Mouse (Mus musculus) stomach, postnatal 0 days (tissue): ENCODE measurements around the gene Rps21. TPM values are rescaled to one million over a fixed set of nuclear protein-coding genes. Genes with fewer than 3 reads are reported as not detected.

Experiments used
- ATAC-seq: fragments of 200-750 bp; cut with Nextera tagmentation; 2 replicates; pipeline ENCODE4 v1.8.0; 2017; ENCODE audit not compliant: low FRiP score, low TSS enrichment
- DNase-seq: peaks from one replicate; pipeline ENCODE4 v3.0.0-alpha.2; 2016; ENCODE audit warnings: low spot score
- H3K27ac ChIP-seq: fragments of 300-500 bp; sonication (generic); replicated peaks from 2 replicates; pipeline ENCODE4 v1.5.1; 2014; ENCODE audit warnings: mild to moderate bottlenecking, control low read depth
- H3K27me3 ChIP-seq: fragments of 300-500 bp; sonication (generic); 2 replicates; pipeline ENCODE4 v1.6.1; 2014; ENCODE audit warnings: low read length; ENCODE audit not compliant: control insufficient read depth, insufficient read depth
- H3K36me3 ChIP-seq: fragments of 300-500 bp; sonication (generic); 2 replicates; pipeline ENCODE4 v1.6.1; 2014; ENCODE audit warnings: low read length, mixed read lengths; ENCODE audit not compliant: control insufficient read depth, insufficient read depth
- H3K4me1 ChIP-seq: fragments of 300-500 bp; sonication (generic); replicated peaks from 2 replicates; pipeline ENCODE4 v1.6.1; 2014; ENCODE audit warnings: antibody characterized with exemption; ENCODE audit not compliant: control insufficient read depth, insufficient read depth
- H3K4me2 ChIP-seq: fragments of 300-500 bp; sonication (generic); replicated peaks from 2 replicates; pipeline ENCODE4 v1.6.1; 2014; ENCODE audit warnings: low read depth, mild to moderate bottlenecking, control low read depth, moderate library complexity
- H3K4me3 ChIP-seq: fragments of 300-500 bp; sonication (generic); 2 replicates; pipeline ENCODE4 v1.5.1; 2014; ENCODE audit warnings: low read depth, low read length, control low read depth
- H3K9ac ChIP-seq: fragments of 300-500 bp; sonication (generic); 2 replicates; pipeline ENCODE4 v1.6.1; 2014; ENCODE audit warnings: mild to moderate bottlenecking, low read length, control low read depth, mixed read lengths
- H3K9me3 ChIP-seq: fragments of 300-500 bp; sonication (generic); 2 replicates; pipeline ENCODE4 v1.6.1; 2016; ENCODE audit warnings: low read length; ENCODE audit not compliant: control insufficient read depth
- CTCF ChIP-seq: IDR thresholded peaks from 2 replicates; pipeline ENCODE4 v1.5.1; 2016; ENCODE audit warnings: antibody characterized with exemption, low read depth, mild to moderate bottlenecking, moderate library complexity
- EP300 ChIP-seq: optimal IDR thresholded peaks from 2 replicates; pipeline ENCODE3; 2016; ENCODE audit warnings: antibody characterized with exemption
- WGBS: fragments of 180-500 bp; shearing (Covaris S2); extraction: QIAGEN DNeasy Blood & Tissue Kit; methylation state at CpG from one replicate; pipeline ENCODE4 v1.1.7; 2014; 5-methylcytosine and 5-hydroxymethylcytosine counted together
- polyA plus RNA-seq: library from polyadenylated mRNA; unstranded; fragments of >200 nt; fragmentation: Nextera tagmentation; extraction: Ambion mirVana; gene quantifications from 2 replicates; pipeline ENCODE4 v1.2.1, GENCODE M21; 2015

Rps21 gene
- polyA plus RNA-seq, 1 experiment from 2014 or later, result 680 TPM

DNA sequence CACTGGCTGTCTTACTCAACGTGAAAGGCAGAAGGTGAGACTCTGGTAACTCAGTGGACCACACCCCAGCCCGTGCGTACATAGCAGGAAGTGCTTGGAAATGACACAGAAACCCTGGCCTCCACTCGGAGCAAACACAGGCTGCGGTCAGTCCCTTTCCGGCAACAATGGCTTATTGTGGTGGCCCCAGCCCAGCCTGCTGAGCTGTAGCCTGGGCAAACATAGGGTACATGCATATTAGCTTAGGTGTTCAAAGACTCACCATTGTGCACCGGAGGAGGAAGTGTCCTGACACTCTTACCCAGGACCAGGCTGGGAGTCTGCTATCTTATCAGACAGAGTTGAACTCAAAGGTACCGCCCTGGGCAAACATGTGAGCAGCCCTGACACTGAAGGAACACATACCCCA is 19.7 kb downstream of the Rps21 start:
- no peak overlapping the region for H3K9ac ChIP-seq
- ATAC-seq (peak; percentile 79), DNase-seq (peak; percentile 91)
- no peak overlapping the region for H3K4me2 ChIP-seq
- peak overlapping the region; percentile 90 for H3K27ac ChIP-seq
- H3K4me3 ChIP-seq, result no peak overlapping the region
- H3K9me3 ChIP-seq, result no peaks in the 10 kb centered on the region
- WGBS, result 45% methylated on average over 8 of the region's 8 CpGs
- H3K36me3 ChIP-seq, result no peaks in the 10 kb centered on the region
- no peaks in the 10 kb centered on the region for H3K27me3 ChIP-seq
- no peak for TF ChIP-seq CTCF
- no peak for TF ChIP-seq EP300
- 0 out of 2 replicates have a peak, but pooled peaks cover 4% of the 10 kb centered on the region for H3K4me1 ChIP-seq

- H3K4me1 ChIP-seq, result no peaks in the 10 kb centered on the region
- peak overlapping the region; percentile 90 for H3K27ac ChIP-seq
- H3K27me3 ChIP-seq, result no peaks in the 10 kb centered on the region
- no peak for DNase-seq
- 54% methylated on average over 8 of the region's 8 CpGs for WGBS
- TF ChIP-seq EP300, result no peak
- TF ChIP-seq CTCF, result no peak
- H3K4me3 ChIP-seq, result no peak overlapping the region
- no peak for ATAC-seq
- H3K9ac ChIP-seq, result no peak overlapping the region
- no peaks in the 10 kb centered on the region for H3K36me3 ChIP-seq
- H3K4me2 ChIP-seq, result no peak overlapping the region
- H3K9me3 ChIP-seq, result no peaks in the 10 kb centered on the region
Observed at GRCm38 (mm10) chr2:180277773-180278320, 20.7 kb downstream of the Rps21 start.

DNA sequence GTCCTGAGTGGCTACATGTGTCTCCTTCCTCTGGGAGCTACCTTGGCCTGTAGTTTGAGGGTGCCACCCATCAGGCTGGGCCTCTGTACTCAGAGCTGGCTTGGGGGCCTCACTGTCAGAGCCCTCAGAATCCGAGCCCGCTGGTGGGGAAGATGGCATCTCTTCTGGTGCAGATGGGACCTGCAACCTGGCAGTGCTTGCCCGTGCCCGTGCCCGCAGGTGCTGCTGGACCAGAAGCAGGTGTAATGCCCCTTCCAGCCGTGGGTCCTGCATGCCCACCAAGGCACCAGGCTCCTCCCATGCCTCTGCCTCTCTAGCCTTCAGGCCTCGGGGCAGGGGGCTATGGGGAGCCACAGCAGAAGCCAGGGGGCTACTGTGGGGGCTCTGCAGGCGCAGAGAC is 22.1 kb downstream of the Rps21 start:
- no peak for ATAC-seq
- H3K9me3 ChIP-seq, result no peaks in the 10 kb centered on the region
- H3K4me1 ChIP-seq, result no peaks in the 10 kb centered on the region
- 0 out of 2 replicates have a peak overlapping the region, but pooled peaks have one; percentile 13 for H3K27ac ChIP-seq
- H3K4me3 ChIP-seq, result no peak overlapping the region
- DNase-seq, result no peak
- no peaks in the 10 kb centered on the region for H3K36me3 ChIP-seq
- TF ChIP-seq CTCF (no peak), EP300 (no peak)
- WGBS, result 82% methylated on average over 8 of the region's 8 CpGs
- H3K9ac ChIP-seq, result no peak overlapping the region
- no peak overlapping the region for H3K4me2 ChIP-seq
- no peaks in the 10 kb centered on the region for H3K27me3 ChIP-seq

GRCm38 (mm10) chr2:180288966-180289365 is 31.8 kb downstream of the Rps21 start:
- Histone ChIP-seq H3K4me2 (peak overlapping the region; percentile 39; the same call in 1 of the 2 replicates), H3K36me3 (no peaks in the 10 kb centered on the region), H3K9ac (0 out of 2 replicates have a peak overlapping the region, but pooled peaks have one; percentile 23), H3K9me3 (no peaks in the 10 kb centered on the region), H3K4me1 (peaks cover 10% of the 10 kb centered on the region), H3K27me3 (no peaks in the 10 kb centered on the region), H3K27ac (peak overlapping the region; percentile 70), H3K4me3 (no peak overlapping the region)
- DNase-seq (no peak), ATAC-seq (no peak)
- 38% methylated on average over 11 of the region's 11 CpGs for WGBS
- no peak for TF ChIP-seq EP300
- no peak for TF ChIP-seq CTCF

DNA sequence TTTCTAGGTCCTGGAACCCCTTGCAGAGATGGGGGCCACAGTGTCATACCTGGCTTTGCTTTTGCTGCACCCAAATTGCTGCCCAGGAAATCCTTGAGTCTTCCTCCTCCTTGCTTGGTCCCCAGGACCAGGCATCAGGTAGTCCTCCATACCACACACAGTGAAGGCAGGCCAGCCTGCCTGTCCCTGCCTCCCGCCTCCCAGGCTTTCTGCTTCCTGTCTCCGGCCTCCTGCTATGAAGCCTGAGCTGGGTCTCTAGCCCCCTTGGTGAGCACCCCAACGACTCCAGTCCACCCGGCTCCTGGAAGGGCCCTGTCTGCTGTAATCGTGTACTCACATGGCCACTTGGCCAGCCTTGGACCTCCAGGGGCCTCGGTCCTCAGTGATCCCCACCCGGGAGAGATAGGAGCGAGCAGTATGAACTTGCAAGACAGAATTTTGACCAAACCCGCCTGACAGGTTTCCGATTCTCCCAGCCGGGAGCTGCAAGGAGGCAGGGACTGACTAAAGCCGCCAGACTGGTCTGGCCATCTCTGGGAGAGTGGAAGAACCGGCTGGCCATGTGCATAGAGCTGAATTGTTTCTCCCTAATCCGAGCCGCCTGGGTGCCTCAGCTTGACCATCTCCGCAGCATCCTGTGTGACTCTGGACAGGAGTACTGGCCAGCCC is 32.4 kb downstream of the Rps21 start, which contains the start of gene Rbbp8nl:
Gene Rbbp8nl, minus strand, starts transcription at position 440 of the 669 bp plus-strand sequence.
- peak; percentile 66 for ATAC-seq

DNA sequence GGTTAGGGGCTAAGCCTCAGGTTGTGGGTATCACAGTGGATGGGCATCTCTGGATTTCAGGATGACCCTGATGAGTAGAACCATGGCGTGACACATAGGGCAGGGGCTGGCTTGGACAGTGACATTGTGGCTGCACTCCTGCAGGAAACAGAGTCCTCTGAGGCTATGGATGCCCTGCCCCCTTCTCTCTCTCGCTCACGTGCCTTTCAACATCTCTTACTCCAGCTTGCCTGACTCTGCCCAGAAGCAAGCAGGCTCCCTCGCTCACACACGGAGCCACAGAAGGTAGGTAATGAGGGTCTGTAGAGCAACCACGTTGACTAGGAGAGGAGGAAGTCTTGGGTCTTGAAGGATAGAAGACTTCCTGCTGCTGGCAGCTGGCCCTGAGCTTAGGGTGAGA is 33.3 kb downstream of the Rps21 start:
- Histone ChIP-seq H3K9me3 (no peaks in the 10 kb centered on the region), H3K4me2 (no peak overlapping the region), H3K9ac (no peak overlapping the region), H3K27me3 (no peaks in the 10 kb centered on the region), H3K27ac (peak overlapping the region; percentile 30), H3K4me3 (no peak overlapping the region), H3K4me1 (peaks cover 10% of the 10 kb centered on the region), H3K36me3 (no peaks in the 10 kb centered on the region)
- DNase-seq, result no peak
- no peak for ATAC-seq
- WGBS, result 48% methylated on average over 6 of the region's 6 CpGs
- TF ChIP-seq EP300 (no peak), CTCF (no peak)

More for the DNA sequence above, 32.4 kb downstream of the Rps21 start, which contains the start of gene Rbbp8nl:
- H3K9ac ChIP-seq, result peak within 1 kb of the TSS; percentile 23; the same call in 1 of the 2 replicates
- peaks cover 10% of the 10 kb centered on the region for H3K4me1 ChIP-seq
- no peaks in the 10 kb centered on the region for H3K27me3 ChIP-seq
- no peaks in the 10 kb centered on the region for H3K36me3 ChIP-seq
- TF ChIP-seq CTCF, result no peak
- TF ChIP-seq EP300, result peak; percentile 90
- peak within 1 kb of the TSS; percentile 39 for H3K4me2 ChIP-seq
- WGBS, result 39% methylated on average over 16 of the region's 16 CpGs
- H3K27ac ChIP-seq, result peak within 1 kb of the TSS; percentile 70
- peak; percentile 91 for DNase-seq
- H3K9me3 ChIP-seq, result no peaks in the 10 kb centered on the region
- peak within 1 kb of the TSS; percentile 18; the same call in 1 of the 2 replicates for H3K4me3 ChIP-seq
